Mouse (Mus musculus): ENCODE data around the gene Olfr463. TPM values are rescaled to one million over a fixed set of nuclear protein-coding genes. Genes with fewer than 3 reads are reported as not detected.

Gene Olfr463
- not detected for polyA plus RNA-seq (2015; fragmentation: Illumina TruSeq; extraction: RNeasy Lipid Tissue Mini Kit (QIAGEN cat#74804); ENCODE audit: low read depth, low replicate concordance)

DNA sequence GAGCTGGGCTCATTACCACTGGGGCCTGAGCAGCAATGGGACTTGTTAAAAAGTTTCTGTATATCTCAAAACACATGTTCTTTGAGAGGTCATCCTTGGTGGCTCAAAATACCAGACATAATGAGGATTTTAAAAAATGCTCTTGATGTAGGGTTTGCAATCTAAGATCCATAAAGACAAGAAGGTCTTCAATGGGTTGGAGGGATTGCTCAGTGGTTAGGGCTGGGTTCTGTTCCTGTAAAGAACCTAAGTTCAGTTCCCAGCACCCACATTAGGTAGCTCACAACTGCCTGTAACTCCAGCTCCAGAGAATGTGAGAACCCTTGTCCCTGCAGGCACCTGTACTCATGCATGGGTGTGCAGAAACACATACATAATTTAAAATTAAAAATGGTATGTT lies at the start of gene Olfr463:
TSS of gene Olfr463 (minus strand) at position 101 of the 400 bp plus-strand sequence.

DNA sequence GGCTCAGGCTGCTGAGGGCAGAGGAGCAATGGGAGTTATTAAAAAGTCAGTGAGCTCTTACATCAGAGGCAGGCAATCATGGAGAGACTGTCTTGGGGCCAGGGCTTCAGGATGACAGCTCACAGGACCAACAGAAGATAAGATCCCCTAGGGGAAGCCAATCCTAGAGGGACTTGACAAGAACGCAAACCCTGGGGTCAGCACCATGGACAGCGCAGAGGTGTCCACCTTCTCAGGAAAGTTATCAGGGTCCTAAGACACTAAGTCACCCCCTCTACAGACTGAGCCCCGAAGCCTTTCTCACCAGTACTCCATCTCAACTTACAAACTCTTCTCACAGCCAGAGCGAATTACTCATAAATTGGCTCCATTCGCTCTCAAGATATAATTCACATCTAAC lies 23.8 kb upstream of the Olfr463 start, which contains the start of gene Olfr464:
TSS of gene Olfr464 (minus strand) at position 2 of the 400 bp plus-strand sequence.

DNA sequence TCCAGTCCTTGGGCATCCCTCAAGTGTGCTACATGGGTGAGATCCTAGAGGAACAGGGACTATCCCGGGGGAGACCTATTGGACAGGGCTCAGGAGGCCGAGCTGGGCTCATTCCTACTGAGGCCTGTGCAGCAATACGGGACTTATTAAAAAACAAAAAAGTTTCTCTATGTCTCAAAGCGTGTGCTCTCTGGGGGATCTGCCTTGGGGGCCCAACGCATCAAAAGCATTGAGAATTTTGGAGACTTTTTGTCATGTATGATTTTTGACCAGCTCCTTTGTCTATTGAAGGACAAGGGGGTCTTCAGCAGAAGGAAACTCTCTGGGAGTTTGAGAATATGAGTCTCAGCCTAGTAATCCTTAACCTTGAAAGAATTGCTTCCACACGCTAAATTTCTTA lies 5.0 kb downstream of the Olfr463 start, which contains the start of gene Olfr462:
TSS of gene Olfr462 (minus strand) at position 101 of the 400 bp plus-strand sequence.

DNA sequence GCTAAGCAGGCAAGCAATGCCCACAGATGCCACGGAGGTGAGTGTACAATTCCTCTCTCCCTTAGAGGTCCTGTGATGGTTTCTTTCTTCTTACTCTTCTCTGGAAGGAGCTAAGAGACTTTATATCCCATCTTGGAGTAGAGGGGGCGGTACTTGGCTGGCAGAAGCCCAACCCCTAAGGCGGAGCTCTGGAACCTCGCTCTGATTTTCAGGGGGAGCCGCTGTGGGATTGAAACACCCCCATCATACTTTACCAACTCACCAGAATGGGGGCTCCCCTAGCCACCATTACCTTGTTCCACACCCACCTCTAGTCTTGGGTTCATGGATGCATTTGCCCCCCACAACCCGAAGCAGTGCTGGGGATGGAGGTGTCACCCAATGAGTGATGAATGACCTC lies 21.8 kb downstream of the Olfr463 start, which contains the start of gene Epx:
TSS of gene Epx (minus strand) at position 101 of the 400 bp plus-strand sequence.

DNA sequence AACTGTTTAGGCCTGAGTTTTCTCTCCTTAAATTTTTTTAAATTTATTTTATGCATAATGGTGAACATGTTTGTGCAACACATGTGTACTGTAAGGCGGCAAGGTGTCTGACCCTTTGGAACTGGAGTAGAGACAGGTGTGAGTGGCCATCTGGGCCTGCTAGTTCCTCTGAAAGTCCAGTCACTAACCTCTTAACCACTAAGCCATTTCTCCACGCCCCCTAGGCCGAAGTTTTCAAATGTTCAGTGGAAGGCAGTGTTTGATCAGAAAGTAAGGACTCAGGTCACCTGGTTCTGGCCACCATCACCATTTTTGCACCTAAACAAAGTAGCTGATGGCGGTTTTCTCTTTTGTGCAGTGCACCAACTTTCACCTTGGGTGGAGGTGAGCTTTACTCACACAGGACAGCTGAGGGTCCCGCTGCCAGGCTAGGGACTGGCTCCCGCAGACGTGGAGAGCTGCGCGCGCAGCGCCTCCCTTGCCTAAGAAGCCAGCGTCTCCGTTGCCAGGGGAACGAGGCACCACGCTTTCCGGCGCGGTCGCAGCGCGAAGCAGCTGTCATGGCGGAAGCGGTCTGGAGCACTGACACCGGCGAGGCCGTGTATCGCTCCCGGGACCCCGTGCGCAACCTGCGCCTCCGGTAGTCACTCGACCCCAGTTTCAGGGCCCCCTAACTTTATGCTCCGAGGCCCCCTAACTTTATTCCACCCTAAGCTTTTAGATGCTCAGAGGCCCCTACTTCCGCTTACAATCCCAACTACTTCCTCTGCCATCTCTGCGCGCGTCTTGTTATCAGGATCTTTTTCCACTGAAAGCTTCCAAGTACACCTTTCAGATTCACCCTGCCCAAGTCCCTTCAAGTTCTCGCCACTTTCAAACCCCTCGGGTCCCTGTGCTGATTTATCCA lies 44.2 kb downstream of the Olfr463 start, which contains the start of gene Mks1:
TSS of gene Mks1 (plus strand) at position 526 of the 907 bp plus-strand sequence.

Other genes with a start within 250 kb of the Olfr463 start
- 1.7 TPM for gene Rnf43, start 234.7 kb downstream of the Olfr463 start, polyA plus RNA-seq (2015; fragmentation: Illumina TruSeq; extraction: RNeasy Lipid Tissue Mini Kit (QIAGEN cat#74804); ENCODE audit: low read depth, low replicate concordance)
- 169 TPM for gene Supt4a, start 159.8 kb downstream of the Olfr463 start, polyA plus RNA-seq (2015; fragmentation: Illumina TruSeq; extraction: RNeasy Lipid Tissue Mini Kit (QIAGEN cat#74804); ENCODE audit: low read depth, low replicate concordance)
- gene Tspoap1, start 136.8 kb downstream of the Olfr463 start, polyA plus RNA-seq (2015; fragmentation: Illumina TruSeq; extraction: RNeasy Lipid Tissue Mini Kit (QIAGEN cat#74804); ENCODE audit: low read depth, low replicate concordance), result 145 TPM
- not detected for gene Mpo, start 103.8 kb downstream of the Olfr463 start, polyA plus RNA-seq (2015; fragmentation: Illumina TruSeq; extraction: RNeasy Lipid Tissue Mini Kit (QIAGEN cat#74804); ENCODE audit: low read depth, low replicate concordance)
- 3.9 TPM for gene Lpo, start 69.1 kb downstream of the Olfr463 start, polyA plus RNA-seq (2015; fragmentation: Illumina TruSeq; extraction: RNeasy Lipid Tissue Mini Kit (QIAGEN cat#74804); ENCODE audit: low read depth, low replicate concordance)
- 5.4 TPM for gene Mks1, start 44.2 kb downstream of the Olfr463 start, polyA plus RNA-seq (2015; fragmentation: Illumina TruSeq; extraction: RNeasy Lipid Tissue Mini Kit (QIAGEN cat#74804); ENCODE audit: low read depth, low replicate concordance)
- gene Epx, start 21.9 kb downstream of the Olfr463 start, polyA plus RNA-seq (2015; fragmentation: Illumina TruSeq; extraction: RNeasy Lipid Tissue Mini Kit (QIAGEN cat#74804); ENCODE audit: low read depth, low replicate concordance), result 0.27 TPM
- gene Olfr462, start 5.1 kb downstream of the Olfr463 start, polyA plus RNA-seq (2015; fragmentation: Illumina TruSeq; extraction: RNeasy Lipid Tissue Mini Kit (QIAGEN cat#74804); ENCODE audit: low read depth, low replicate concordance), result not detected
- 1.3 TPM for gene Olfr464, start 23.6 kb upstream of the Olfr463 start, polyA plus RNA-seq (2015; fragmentation: Illumina TruSeq; extraction: RNeasy Lipid Tissue Mini Kit (QIAGEN cat#74804); ENCODE audit: low read depth, low replicate concordance)
- 630 TPM for gene Dynll2, start 90.1 kb upstream of the Olfr463 start, polyA plus RNA-seq (2015; fragmentation: Illumina TruSeq; extraction: RNeasy Lipid Tissue Mini Kit (QIAGEN cat#74804); ENCODE audit: low read depth, low replicate concordance)
- gene Srsf1, start 150.0 kb upstream of the Olfr463 start, polyA plus RNA-seq (2015; fragmentation: Illumina TruSeq; extraction: RNeasy Lipid Tissue Mini Kit (QIAGEN cat#74804); ENCODE audit: low read depth, low replicate concordance), result 196 TPM
- gene Vezf1, start 170.9 kb upstream of the Olfr463 start, polyA plus RNA-seq (2015; fragmentation: Illumina TruSeq; extraction: RNeasy Lipid Tissue Mini Kit (QIAGEN cat#74804); ENCODE audit: low read depth, low replicate concordance), result 24.2 TPM
- 24.4 TPM for gene Cuedc1, start 200.7 kb upstream of the Olfr463 start, polyA plus RNA-seq (2015; fragmentation: Illumina TruSeq; extraction: RNeasy Lipid Tissue Mini Kit (QIAGEN cat#74804); ENCODE audit: low read depth, low replicate concordance)